Mouse (Mus musculus) liver, adult 2 months (tissue): ENCODE results near the gene Stk10.

ENCODE experiments used
- CTCF ChIP-seq: fragments of 200-500 bp; IDR thresholded peaks from 2 replicates; pipeline ENCODE4 v1.5.1; 2011; ENCODE audit warnings: low read depth, low read length, control low read depth
- POLR2A ChIP-seq: fragments of 200-500 bp; IDR thresholded peaks from 2 replicates; pipeline ENCODE4 v1.6.1; 2011; ENCODE audit warnings: low read length, control low read depth; ENCODE audit not compliant: insufficient read depth; ENCODE audit errors: extremely low read depth

DNA sequence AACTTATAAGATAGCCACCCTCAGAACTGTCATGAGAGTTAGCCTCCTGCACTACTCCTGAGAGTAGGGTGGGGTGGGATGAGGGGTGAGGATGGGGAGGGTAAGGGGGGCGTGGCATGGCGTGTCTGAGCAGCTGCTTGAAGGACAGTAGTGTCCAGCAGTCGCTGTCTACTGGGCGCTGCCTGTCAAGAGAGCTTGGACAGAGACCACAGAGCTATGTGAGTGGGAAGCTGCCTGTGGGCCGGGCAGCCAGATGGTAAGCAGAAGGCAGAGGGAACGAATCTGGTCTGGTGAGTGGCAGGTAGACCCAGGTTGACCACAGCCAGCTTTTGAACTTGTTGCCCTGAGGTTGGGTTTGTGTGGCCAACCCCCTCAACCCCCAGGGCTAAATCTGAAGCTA lies 7.4 kb downstream of the Stk10 start:
- TF ChIP-seq CTCF (no peak), POLR2A (no peak)
